Mouse (Mus musculus) myocyte (in vitro differentiated cells): ENCODE data around the gene Cyth3.

Experiments
- CEBPB ChIP-seq: IDR thresholded peaks from 2 replicates; pipeline ENCODE4 v1.6.1; 2011; ENCODE audit warnings: mild to moderate bottlenecking, moderate library complexity; ENCODE audit not compliant: poor library complexity, insufficient read depth, severe bottlenecking
- E2F4 ChIP-seq: IDR thresholded peaks from one replicate; pipeline ENCODE4 v1.6.1; 2011; ENCODE audit warnings: mild to moderate bottlenecking, control low read depth, moderate library complexity; ENCODE audit not compliant: insufficient read depth
- MAX ChIP-seq: IDR thresholded peaks from one replicate; pipeline ENCODE4 v1.6.1; 2011; ENCODE audit warnings: low read depth, mild to moderate bottlenecking, control low read depth
- MYOD1 ChIP-seq, 3 experiments: IDR thresholded peaks; one replicate each; pipeline ENCODE4 v1.6.1; 2011; ENCODE audit warnings: control low read depth in 2 of 3, low read depth in 2 of 3, mild to moderate bottlenecking in 2 of 3, moderate library complexity in 1 of 3; ENCODE audit not compliant: insufficient read length in 2 of 3, control insufficient read depth in 1 of 3
- MYOG ChIP-seq, 3 experiments: IDR thresholded peaks; one replicate each; pipeline ENCODE4 v1.6.1; 2011; ENCODE audit warnings: control low read depth in 2 of 3, low read depth in 2 of 3, mild to moderate bottlenecking in 2 of 3; ENCODE audit not compliant: insufficient read length in 2 of 3, control insufficient read depth in 1 of 3, insufficient read depth in 1 of 3
- POLR2A ChIP-seq: IDR thresholded peaks from one replicate; pipeline ENCODE4 v1.6.1; 2011; ENCODE audit warnings: low read depth, mild to moderate bottlenecking, control low read depth, moderate library complexity; ENCODE audit not compliant: insufficient read length
- REST ChIP-seq: IDR thresholded peaks from one replicate; pipeline ENCODE4 v1.6.1; 2011; ENCODE audit warnings: mild to moderate bottlenecking, control low read depth, moderate library complexity; ENCODE audit not compliant: insufficient read depth, insufficient read length
- USF1 ChIP-seq: IDR thresholded peaks from one replicate; pipeline ENCODE4 v1.6.1; 2011; ENCODE audit warnings: low read depth, mild to moderate bottlenecking, control low read depth, moderate library complexity

GRCm38 (mm10) chr5:143639810-143640209 is 17.6 kb downstream of the Cyth3 start:
- TF ChIP-seq MYOG (IDR thresholded peaks at IDR 0.05; ENCODE audit: control insufficient read depth in 1 of 3, insufficient read depth in 1 of 3, insufficient read length in 2 of 3, low read depth in 2 of 3) (no peak), USF1 (no peak), E2F4 (no peak), CEBPB (no peak), REST (no peak), POLR2A (no peak), MAX (no peak), MYOD1 (IDR thresholded peaks at IDR 0.05; ENCODE audit: control insufficient read depth in 1 of 3, insufficient read length in 2 of 3, low read depth in 2 of 3) (no peak)
